Mouse (Mus musculus) CD4-positive naive resting alpha-beta T cell, adult 57 days (primary cell): Measurements from ENCODE around the gene Zfp777. TPM values are rescaled to one million over a fixed set of nuclear protein-coding genes. Genes with fewer than 3 reads are reported as not detected.

Experiments
- total RNA-seq: library from RNA; stranded (reverse); gene quantifications from one replicate; pipeline ENCODE4 v1.2.4, GENCODE M21; 2023

The Zfp777 gene
- total RNA-seq, result 57.8 TPM

DNA sequence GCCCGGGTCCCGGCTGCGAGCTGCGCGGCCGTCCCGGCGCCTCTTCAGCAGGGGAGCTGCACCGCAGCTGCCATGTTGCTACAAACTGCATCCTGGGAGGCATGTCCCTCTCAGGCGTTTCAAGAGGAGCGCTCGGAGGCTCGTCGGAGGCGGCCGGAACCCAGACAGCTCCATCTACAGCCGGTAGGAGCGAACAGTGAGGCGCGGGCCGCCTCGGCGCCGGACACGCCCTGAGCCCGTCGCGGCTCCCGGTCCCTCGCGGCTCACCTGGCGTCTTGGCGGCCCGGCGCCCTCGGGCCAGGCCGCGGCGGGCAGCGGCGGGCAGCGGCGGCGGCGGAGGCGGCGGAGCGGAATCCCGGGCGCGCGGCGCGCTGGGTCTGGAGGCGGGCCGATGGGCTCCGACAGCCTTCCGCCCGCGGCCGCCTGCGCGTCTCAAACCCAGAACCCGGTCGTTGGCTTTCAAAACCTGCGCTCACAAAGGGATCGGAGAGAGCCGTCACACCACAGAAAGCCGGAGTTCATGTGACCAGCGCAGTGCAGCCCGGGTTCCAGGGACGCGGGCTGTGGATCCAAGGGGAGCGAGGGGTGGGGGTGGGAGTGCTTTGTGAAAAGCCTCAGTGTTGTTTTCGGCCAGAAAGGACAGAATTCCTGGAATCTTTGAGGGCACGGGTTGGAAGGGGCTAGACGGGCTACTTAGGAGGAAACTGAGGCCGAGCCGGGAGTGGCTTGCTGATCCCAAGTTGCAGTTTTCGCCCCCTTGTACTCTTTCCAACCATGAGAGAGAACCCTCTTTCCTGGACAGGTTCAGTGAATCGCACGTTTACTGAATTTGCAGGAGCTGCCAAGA is at the start of gene Zfp777:
Gene Zfp777, minus strand, starts transcription at position 486 of the 847 bp plus-strand sequence.

DNA sequence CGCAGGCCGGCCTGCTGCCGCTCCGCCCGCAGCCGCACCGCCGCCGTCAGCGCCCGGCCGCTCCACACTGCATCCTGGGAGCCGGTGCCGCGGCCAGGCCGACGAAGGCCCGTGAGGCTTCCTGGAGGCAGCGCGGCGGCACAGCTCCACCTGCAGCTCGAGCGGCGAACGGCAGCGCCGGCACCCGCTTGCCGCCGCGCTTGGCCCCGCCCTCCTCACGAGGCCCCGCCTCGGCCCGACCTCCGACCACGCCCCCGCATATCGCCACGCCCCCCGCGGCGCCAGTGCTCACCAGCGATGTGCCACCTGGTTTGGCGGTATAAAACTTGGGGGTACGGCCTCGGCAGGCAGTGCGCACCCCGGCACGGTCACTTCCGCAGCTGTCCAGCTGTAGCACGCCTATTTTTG is 37.8 kb upstream of the Zfp777 start, which contains the start of gene Zfp746:
Gene Zfp746, minus strand, starts transcription at position 123 of the 408 bp plus-strand sequence.

Other genes with a start within 250 kb of the Zfp777 start
- 69.8 TPM for gene Pdia4, start 235.5 kb downstream of the Zfp777 start, total RNA-seq
- not detected for gene Zfp786, start 218.0 kb downstream of the Zfp777 start, total RNA-seq
- 32.4 TPM for gene Zfp398, start 213.2 kb downstream of the Zfp777 start, total RNA-seq
- 10.6 TPM for gene Zfp282, start 171.7 kb downstream of the Zfp777 start, total RNA-seq
- gene Zfp212, start 128.4 kb downstream of the Zfp777 start, total RNA-seq, result 67.8 TPM
- gene Zfp956, start 95.5 kb downstream of the Zfp777 start, total RNA-seq, result 21.3 TPM
- gene Zfp746, start 37.7 kb upstream of the Zfp777 start, total RNA-seq, result 76.9 TPM